Mouse (Mus musculus) embryonic facial prominence, embryonic 10.5 days (tissue): ENCODE results near the gene Scn11a. TPM values are rescaled to one million over a fixed set of nuclear protein-coding genes. Genes with fewer than 3 reads are reported as not detected.
A peak's percentile ranks its signal among the peaks of the same experiment; 100 is the strongest.

Source experiments
- DNase-seq: peaks from one replicate; pipeline ENCODE4 v3.0.0-alpha.2; 2017; ENCODE audit warnings: low spot score
- H3K27ac ChIP-seq: fragments of 300-500 bp; sonication (generic); replicated peaks from 2 replicates; pipeline ENCODE4 v1.5.1; 2016; ENCODE audit warnings: mild to moderate bottlenecking
- H3K27me3 ChIP-seq: fragments of 300-500 bp; sonication (generic); replicated peaks from 2 replicates; pipeline ENCODE4 v1.6.1; 2016; ENCODE audit warnings: low read depth, mild to moderate bottlenecking; ENCODE audit not compliant: poor library complexity, severe bottlenecking
- H3K36me3 ChIP-seq: fragments of 300-500 bp; sonication (generic); replicated peaks from 2 replicates; pipeline ENCODE4 v1.6.1; 2016; ENCODE audit warnings: mild to moderate bottlenecking, moderate library complexity
- H3K4me1 ChIP-seq: fragments of 300-500 bp; sonication (generic); 2 replicates; pipeline ENCODE4 v1.6.1; 2016
- H3K4me3 ChIP-seq: fragments of 300-500 bp; sonication (generic); 2 replicates; pipeline ENCODE4 v1.5.1; 2016; ENCODE audit warnings: mild to moderate bottlenecking, moderate library complexity
- H3K9me3 ChIP-seq: fragments of 300-500 bp; sonication (generic); 2 replicates; pipeline ENCODE4 v1.6.1; 2016; ENCODE audit warnings: mild to moderate bottlenecking
- whole genome bisulfite sequencing: fragments of 180-500 bp; shearing (Covaris S2); methylation state at CpG from one replicate; pipeline ENCODE4 v1.1.7; 2016; 5-methylcytosine and 5-hydroxymethylcytosine counted together
- polyA plus RNA-seq: library from polyadenylated mRNA; unstranded; fragments of >200 nt; fragmentation: Nextera tagmentation; extraction: Ambion mirVana; gene quantifications from 2 replicates; pipeline ENCODE4 v1.2.1, GENCODE M21; 2016

Gene Scn11a
- polyA plus RNA-seq, 1 experiment from 2014 or later, result 0.14 TPM

DNA sequence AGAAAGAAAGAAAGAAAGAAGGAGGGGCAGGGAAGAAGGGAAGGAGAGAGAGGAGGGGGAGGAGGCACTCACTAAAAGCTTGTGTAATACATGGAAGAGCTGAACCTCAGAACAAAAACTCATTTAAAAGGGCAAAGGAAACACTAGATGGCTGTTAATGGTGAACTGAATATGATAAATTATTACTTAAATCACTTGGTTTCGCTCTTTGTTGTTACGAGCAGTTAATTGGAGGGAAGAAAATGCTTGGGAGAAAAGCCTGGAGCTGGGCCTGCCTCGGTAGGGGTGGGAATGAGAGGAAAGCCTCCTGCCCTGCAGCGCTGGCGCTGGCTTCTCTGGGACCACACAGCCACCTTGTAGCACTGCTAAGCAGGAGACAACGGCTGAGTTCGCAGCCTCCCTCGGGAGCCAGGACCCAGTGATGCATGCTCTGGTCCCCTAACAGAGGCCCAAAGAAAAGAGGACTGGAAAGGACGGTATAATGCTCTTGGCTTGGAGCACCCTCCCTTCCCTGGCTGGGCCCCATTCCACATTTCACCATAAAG lies 10.4 kb upstream of the Scn11a start:
- no peaks in the 10 kb centered on the region for H3K9me3 ChIP-seq
- no peak overlapping the region for H3K4me3 ChIP-seq
- DNase-seq, result no peak
- 0 out of 2 replicates have a peak, but pooled peaks cover 6% of the 10 kb centered on the region for H3K27me3 ChIP-seq
- H3K36me3 ChIP-seq, result no peaks in the 10 kb centered on the region
- 58% methylated on average over 9 of the region's 9 CpGs for WGBS
- H3K4me1 ChIP-seq, result peaks cover 4% of the 10 kb centered on the region; the same call in 1 of the 2 replicates
- no peak overlapping the region for H3K27ac ChIP-seq

- no peak for DNase-seq
- peaks cover 4% of the 10 kb centered on the region; the same call in 1 of the 2 replicates for H3K4me1 ChIP-seq
- no peaks in the 10 kb centered on the region for H3K36me3 ChIP-seq
- H3K27me3 ChIP-seq, result 0 out of 2 replicates have a peak, but pooled peaks cover 5% of the 10 kb centered on the region
- H3K27ac ChIP-seq, result no peak overlapping the region
- no peak overlapping the region for H3K4me3 ChIP-seq
- H3K9me3 ChIP-seq, result no peaks in the 10 kb centered on the region
- WGBS, result 91% methylated on average over 2 of the region's 2 CpGs
These were observed 5.7 kb upstream of the Scn11a start for GRCm38 (mm10) chr9:119831001-119831400.

GRCm38 (mm10) chr9:119823722-119824121 lies 1.5 kb downstream of the Scn11a start:
- DNase-seq, result no peak
- no peaks in the 10 kb centered on the region for H3K36me3 ChIP-seq
- no peaks in the 10 kb centered on the region for H3K27me3 ChIP-seq
- H3K4me3 ChIP-seq, result no peak overlapping the region
- H3K4me1 ChIP-seq, result peaks cover 6% of the 10 kb centered on the region; the same call in 1 of the 2 replicates
- 71% methylated on average over 9 of the region's 9 CpGs for WGBS
- H3K27ac ChIP-seq, result no peak overlapping the region
- no peaks in the 10 kb centered on the region for H3K9me3 ChIP-seq

DNA sequence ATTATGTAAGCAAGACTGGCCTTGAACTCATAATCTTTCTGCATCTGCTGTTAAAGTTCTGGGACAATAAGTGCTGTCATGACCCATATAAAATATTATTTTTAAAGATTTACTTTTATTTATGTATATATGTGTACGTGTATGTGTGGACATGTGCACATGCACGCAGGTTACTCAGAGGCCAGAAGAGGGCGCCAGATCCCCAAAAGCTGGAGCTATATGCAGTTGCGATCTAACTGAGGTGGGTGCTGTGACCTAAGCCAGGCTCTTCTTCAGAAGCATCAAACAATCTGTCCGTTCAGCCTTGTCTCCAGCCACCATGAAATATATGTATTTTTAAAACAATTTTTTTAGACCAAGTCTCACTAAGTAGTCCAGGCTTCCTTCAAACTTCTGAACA lies 11.6 kb downstream of the Scn11a start:
- Histone ChIP-seq H3K4me1 (no peaks in the 10 kb centered on the region), H3K36me3 (no peaks in the 10 kb centered on the region), H3K9me3 (peaks cover 3% of the 10 kb centered on the region; the same call in 1 of the 2 replicates), H3K4me3 (no peak overlapping the region), H3K27ac (no peak overlapping the region), H3K27me3 (no peaks in the 10 kb centered on the region)
- WGBS, result 92% methylated on average over 5 of the region's 5 CpGs
- no peak for DNase-seq

DNA sequence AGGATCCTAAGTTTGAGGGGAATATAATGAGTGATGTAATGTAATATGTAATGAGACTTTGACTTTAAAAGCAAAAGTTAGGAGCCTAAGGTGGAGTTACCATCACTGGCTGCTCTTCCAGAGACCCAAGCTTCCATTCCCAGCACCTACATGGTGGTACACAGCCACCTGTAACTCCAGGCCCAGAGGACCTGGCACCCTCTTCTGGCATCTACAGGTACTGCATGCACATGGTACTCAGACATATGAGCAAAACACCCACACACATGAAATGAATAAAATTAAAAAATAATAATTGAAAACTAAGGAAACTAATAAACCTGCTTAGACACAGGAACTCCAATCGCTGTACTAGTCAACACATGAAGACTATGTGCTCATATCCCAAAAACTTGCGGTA lies 18.8 kb downstream of the Scn11a start:
- Histone ChIP-seq H3K36me3 (no peaks in the 10 kb centered on the region), H3K27me3 (no peaks in the 10 kb centered on the region), H3K4me3 (no peak overlapping the region), H3K9me3 (no peaks in the 10 kb centered on the region), H3K4me1 (peaks cover 21% of the 10 kb centered on the region), H3K27ac (no peak overlapping the region)
- WGBS, result 72% methylated on average over 2 of the region's 2 CpGs
- DNase-seq, result no peak

- Histone ChIP-seq H3K9me3 (no peaks in the 10 kb centered on the region), H3K36me3 (no peaks in the 10 kb centered on the region), H3K27ac (no peak overlapping the region), H3K4me1 (peaks cover 24% of the 10 kb centered on the region), H3K4me3 (no peak overlapping the region), H3K27me3 (no peaks in the 10 kb centered on the region)
- DNase-seq, result no peak
- WGBS, result 88% methylated on average over 11 of the region's 11 CpGs
These were observed 20.8 kb downstream of the Scn11a start for GRCm38 (mm10) chr9:119804501-119804847.

DNA sequence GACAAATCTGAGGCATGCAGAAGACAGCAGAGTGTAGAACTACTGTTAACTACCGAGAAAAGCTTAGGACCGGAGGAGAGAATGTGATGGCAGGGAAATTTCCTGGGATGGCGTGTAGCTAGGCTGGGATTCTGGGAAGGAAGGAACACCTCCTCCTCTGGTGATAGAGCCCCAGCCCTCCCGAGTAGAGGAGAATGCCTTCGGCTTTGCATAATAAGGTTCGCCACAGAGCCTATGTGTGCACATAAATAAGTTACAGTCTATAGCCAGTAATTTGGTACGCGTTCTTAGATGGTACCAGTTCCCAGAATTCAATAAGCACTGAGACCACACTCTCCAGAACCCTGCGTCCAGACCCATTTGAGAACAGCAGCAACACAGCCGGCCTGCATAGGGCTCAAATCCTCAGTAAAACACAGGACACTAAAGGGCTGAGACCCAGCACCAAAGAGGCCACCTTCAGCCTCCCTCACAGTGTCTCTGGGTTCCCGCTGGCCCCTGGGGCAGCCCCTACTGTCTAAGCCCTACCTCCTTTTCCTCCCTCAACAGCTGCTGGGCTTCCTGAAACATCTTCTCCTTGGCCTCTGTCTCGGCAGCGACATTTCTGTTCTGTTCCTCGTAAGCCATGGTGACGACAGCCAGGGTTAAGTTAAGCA lies 21.3 kb downstream of the Scn11a start:
- H3K27ac ChIP-seq, result peak overlapping the region; percentile 69

GRCm38 (mm10) chr9:119803169-119803827 lies 22.0 kb downstream of the Scn11a start:
- no peaks in the 10 kb centered on the region for H3K27me3 ChIP-seq
- peak; percentile 31 for DNase-seq
- no peaks in the 10 kb centered on the region for H3K9me3 ChIP-seq
- H3K4me1 ChIP-seq, result peaks cover 24% of the 10 kb centered on the region
- no peak overlapping the region for H3K4me3 ChIP-seq
- WGBS, result 47% methylated on average over 16 of the region's 16 CpGs
- peak overlapping the region; percentile 69 for H3K27ac ChIP-seq
- no peaks in the 10 kb centered on the region for H3K36me3 ChIP-seq

More for the DNA sequence above, 21.3 kb downstream of the Scn11a start:
- no peak for DNase-seq
- Histone ChIP-seq H3K4me3 (no peak overlapping the region), H3K27me3 (no peaks in the 10 kb centered on the region), H3K9me3 (no peaks in the 10 kb centered on the region), H3K36me3 (no peaks in the 10 kb centered on the region), H3K4me1 (peaks cover 24% of the 10 kb centered on the region)
- WGBS, result 67% methylated on average over 15 of the region's 15 CpGs

- H3K36me3 ChIP-seq, result no peaks in the 10 kb centered on the region
- 65% methylated on average over 6 of the region's 6 CpGs for WGBS
- H3K4me3 ChIP-seq, result no peak overlapping the region
- no peaks in the 10 kb centered on the region for H3K9me3 ChIP-seq
- no peak for DNase-seq
- H3K4me1 ChIP-seq, result peaks cover 24% of the 10 kb centered on the region
- H3K27ac ChIP-seq, result peak overlapping the region; percentile 35; the same call in 1 of the 2 replicates
- no peaks in the 10 kb centered on the region for H3K27me3 ChIP-seq
These were observed 23.8 kb downstream of the Scn11a start for GRCm38 (mm10) chr9:119801460-119801859.

GRCm38 (mm10) chr9:119796791-119797190 lies 28.5 kb downstream of the Scn11a start:
- no peak for DNase-seq
- Histone ChIP-seq H3K27ac (no peak overlapping the region), H3K4me3 (no peak overlapping the region), H3K9me3 (no peaks in the 10 kb centered on the region), H3K4me1 (peaks cover 4% of the 10 kb centered on the region; the same call in 1 of the 2 replicates), H3K27me3 (no peaks in the 10 kb centered on the region), H3K36me3 (no peaks in the 10 kb centered on the region)
- WGBS, result 72% methylated on average over 4 of the region's 4 CpGs

- Histone ChIP-seq H3K4me3 (no peak overlapping the region), H3K27ac (no peak overlapping the region), H3K9me3 (no peaks in the 10 kb centered on the region), H3K4me1 (no peaks in the 10 kb centered on the region), H3K36me3 (no peaks in the 10 kb centered on the region), H3K27me3 (no peaks in the 10 kb centered on the region)
- WGBS, result 83% methylated on average over 15 of the region's 15 CpGs
- no peak for DNase-seq
These were observed 29.9 kb downstream of the Scn11a start for GRCm38 (mm10) chr9:119795254-119795912.

- 70% methylated on average over 4 of the region's 4 CpGs for WGBS
- Histone ChIP-seq H3K9me3 (no peaks in the 10 kb centered on the region), H3K27me3 (no peaks in the 10 kb centered on the region), H3K27ac (no peak overlapping the region), H3K36me3 (no peaks in the 10 kb centered on the region), H3K4me1 (no peaks in the 10 kb centered on the region), H3K4me3 (no peak overlapping the region)
- DNase-seq, result no peak
These were observed 30.8 kb downstream of the Scn11a start for GRCm38 (mm10) chr9:119794470-119794869.
